Mouse (Mus musculus): Measurements from ENCODE around the gene Mapk1ip1l. TPM values are rescaled to one million over a fixed set of nuclear protein-coding genes. Genes with fewer than 3 reads are reported as not detected.
A peak's percentile ranks its signal among the peaks of the same experiment; 100 is the strongest.
"Not testable (repeated sequence)": the region's sequence is repeated elsewhere in the genome, so short reads cannot be mapped to it uniquely, and the experiment has no call there.

The Mapk1ip1l gene
- polyA plus RNA-seq, 2 experiments = 19.1 to 26.3 TPM

GRCm38 (mm10) chr14:47309061-47309460, 11.0 kb downstream of the Mapk1ip1l start:
- H3K4me2 ChIP-seq (ENCODE audit: low read depth) = no peak overlapping the region
- no peak overlapping the region for H3K27ac ChIP-seq
- no peak overlapping the region for H3K9ac ChIP-seq (replicated peaks)
- H3K36me3 ChIP-seq (replicated peaks; ENCODE audit: control insufficient read depth, insufficient read depth, low read depth) = peaks cover 45% of the 10 kb centered on the region
- no peak overlapping the region for H3K4me3 ChIP-seq (ENCODE audit: insufficient read depth in 1 of 2, low read depth in 2 of 2, low read length in 2 of 2)
- no peaks in the 10 kb centered on the region for H3K9me3 ChIP-seq (ENCODE audit: control insufficient read depth, low read length)
- ATAC-seq (ENCODE audit: insufficient read depth) (no peak), DNase-seq (ENCODE audit: low read depth in 3 of 3, low spot score in 3 of 3) (no peak)
- WGBS (ENCODE audit: insufficient replicate concordance) = 88% methylated on average over 1 of the region's 1 CpGs
- peaks cover 0 to 4% of the 10 kb centered on the region in 2 experiments; a peak in 2 of 4 replicates for H3K4me1 ChIP-seq (replicated peaks; ENCODE audit: control insufficient read depth in 2 of 2, insufficient read depth in 2 of 2, low read length in 1 of 2)
- no peaks in the 10 kb centered on the region for H3K27me3 ChIP-seq (ENCODE audit: control insufficient read depth, insufficient read depth, low read length)
- TF ChIP-seq CTCF (IDR thresholded peaks at IDR 0.05; ENCODE audit: low read depth) (no peak), EP300 (IDR thresholded peaks at IDR 0.05; ENCODE audit: low read depth) (no peak)

GRCm38 (mm10) chr14:47310342-47311181, 12.5 kb downstream of the Mapk1ip1l start:
- 92% methylated on average over 18 of the region's 18 CpGs for WGBS (ENCODE audit: insufficient replicate concordance)
- H3K36me3 ChIP-seq (replicated peaks; ENCODE audit: control insufficient read depth, insufficient read depth, low read depth) = peaks cover 54% of the 10 kb centered on the region
- no peak for DNase-seq (ENCODE audit: low read depth in 3 of 3, low spot score in 3 of 3)

GRCm38 (mm10) chr14:47319362-47319761, 21.3 kb downstream of the Mapk1ip1l start:
- Histone ChIP-seq H3K36me3 (replicated peaks; ENCODE audit: control insufficient read depth, insufficient read depth, low read depth) (peaks cover 35% of the 10 kb centered on the region), H3K9me3 (ENCODE audit: control insufficient read depth, low read length) (no peaks in the 10 kb centered on the region), H3K27ac (no peak overlapping the region; the same call in none of the 2 replicates), H3K27me3 (ENCODE audit: control insufficient read depth, insufficient read depth, low read length) (no peaks in the 10 kb centered on the region), H3K4me3 (ENCODE audit: insufficient read depth in 1 of 2, low read depth in 2 of 2, low read length in 2 of 2) (no peak overlapping the region), H3K4me2 (ENCODE audit: low read depth) (no peak overlapping the region), H3K9ac (replicated peaks) (no peak overlapping the region), H3K4me1 (replicated peaks; ENCODE audit: control insufficient read depth in 2 of 2, insufficient read depth in 2 of 2, low read length in 1 of 2) (peaks cover 13% of the 10 kb centered on the region in 2 experiments)
- TF ChIP-seq CTCF (IDR thresholded peaks at IDR 0.05; ENCODE audit: low read depth) (no peak), EP300 (IDR thresholded peaks at IDR 0.05; ENCODE audit: low read depth) (no peak)
- WGBS (ENCODE audit: insufficient replicate concordance) = 77% methylated on average over 5 of the region's 5 CpGs
- ATAC-seq (ENCODE audit: insufficient read depth) (no peak), DNase-seq (ENCODE audit: low read depth in 3 of 3, low spot score in 3 of 3) (no peak)

More at GRCm38 (mm10) chr14:47310342-47311181, 12.5 kb downstream of the Mapk1ip1l start:
- no peak overlapping the region for H3K27ac ChIP-seq
- H3K4me2 ChIP-seq (ENCODE audit: low read depth) = no peak overlapping the region
- TF ChIP-seq EP300 (IDR thresholded peaks at IDR 0.05; ENCODE audit: low read depth) = no peak
- TF ChIP-seq CTCF (IDR thresholded peaks at IDR 0.05; ENCODE audit: low read depth) = no peak
- H3K4me3 ChIP-seq (ENCODE audit: insufficient read depth in 1 of 2, low read depth in 2 of 2, low read length in 2 of 2) = no peak overlapping the region
- H3K9me3 ChIP-seq (ENCODE audit: control insufficient read depth, low read length) = no peaks in the 10 kb centered on the region
- no peaks in the 10 kb centered on the region for H3K27me3 ChIP-seq (ENCODE audit: control insufficient read depth, insufficient read depth, low read length)
- H3K9ac ChIP-seq (replicated peaks) = no peak overlapping the region
- H3K4me1 ChIP-seq (replicated peaks; ENCODE audit: control insufficient read depth in 2 of 2, insufficient read depth in 2 of 2, low read length in 1 of 2) = peaks cover 0 to 1% of the 10 kb centered on the region in 2 experiments; a peak in 2 of 4 replicates
- no peak for ATAC-seq (ENCODE audit: insufficient read depth)

GRCm38 (mm10) chr14:47321581-47321980, 23.5 kb downstream of the Mapk1ip1l start:
- H3K9me3 ChIP-seq (ENCODE audit: control insufficient read depth, low read length); H3K27me3 ChIP-seq (ENCODE audit: control insufficient read depth, insufficient read depth, low read length); H3K4me3 ChIP-seq (ENCODE audit: insufficient read depth in 1 of 2, low read depth in 2 of 2, low read length in 2 of 2); H3K9ac ChIP-seq (replicated peaks): not testable (repeated sequence)
- Histone ChIP-seq H3K27ac (peak overlapping the region; percentile 70), H3K4me1 (replicated peaks; ENCODE audit: control insufficient read depth in 2 of 2, insufficient read depth in 2 of 2, low read length in 1 of 2) (peaks cover 13% of the 10 kb centered on the region in 2 experiments), H3K4me2 (ENCODE audit: low read depth) (peak overlapping the region; percentile 57), H3K36me3 (replicated peaks; ENCODE audit: control insufficient read depth, insufficient read depth, low read depth) (peaks cover 29% of the 10 kb centered on the region)
- TF ChIP-seq EP300 (IDR thresholded peaks at IDR 0.05; ENCODE audit: low read depth) = peak; percentile 57; the same call in 1 of the 2 replicates
- 23% methylated on average over 6 of the region's 8 CpGs for WGBS (ENCODE audit: insufficient replicate concordance)
- DNase-seq (ENCODE audit: low read depth in 3 of 3, low spot score in 3 of 3) = peak in 2 of 3 experiments; percentile 39 to 43
- ATAC-seq (ENCODE audit: insufficient read depth) = peak; percentile 98

GRCm38 (mm10) chr14:47325965-47326761, 28.1 kb downstream of the Mapk1ip1l start:
- Histone ChIP-seq H3K4me1 (replicated peaks; ENCODE audit: control insufficient read depth in 2 of 2, insufficient read depth in 2 of 2, low read length in 1 of 2) (peaks cover 5 to 6% of the 10 kb centered on the region in 2 experiments; a peak in 3 of 4 replicates), H3K4me3 (ENCODE audit: insufficient read depth in 1 of 2, low read depth in 2 of 2, low read length in 2 of 2) (no peak overlapping the region), H3K9ac (replicated peaks) (no peak overlapping the region), H3K4me2 (ENCODE audit: low read depth) (no peak overlapping the region), H3K9me3 (ENCODE audit: control insufficient read depth, low read length) (no peaks in the 10 kb centered on the region), H3K27me3 (ENCODE audit: control insufficient read depth, insufficient read depth, low read length) (no peaks in the 10 kb centered on the region), H3K27ac (no peak overlapping the region), H3K36me3 (replicated peaks; ENCODE audit: control insufficient read depth, insufficient read depth, low read depth) (no peaks in the 10 kb centered on the region; the same call in 1 of the 2 replicates)
- ATAC-seq (ENCODE audit: insufficient read depth) (no peak), DNase-seq (ENCODE audit: low read depth in 3 of 3, low spot score in 3 of 3) (no peak)
- 78% methylated on average over 9 of the region's 9 CpGs for WGBS (ENCODE audit: insufficient replicate concordance)
- TF ChIP-seq EP300 (IDR thresholded peaks at IDR 0.05; ENCODE audit: low read depth) = no peak
- no peak for TF ChIP-seq CTCF (IDR thresholded peaks at IDR 0.05; ENCODE audit: low read depth)

Data from liver, embryonic 14.5 days (tissue).